Mouse (Mus musculus) CH12.LX (cell line): ENCODE measurements around the gene Gm17019.
"Not testable (repeated sequence)": the region's sequence is repeated elsewhere in the genome, so short reads cannot be mapped to it uniquely, and the experiment has no call there.

Source experiments
- CHD2 ChIP-seq: IDR thresholded peaks from 2 replicates; pipeline ENCODE4 v1.6.1; 2011; ENCODE audit warnings: low read length, improper control_type of control experiment
- CTCF ChIP-seq, 2 experiments: IDR thresholded peaks in 1 of 2; conservative IDR thresholded peaks in 1 of 2; 2 replicates each; pipeline ENCODE4 v1.5.1; 2011 to 2012; ENCODE audit warnings: low read depth in 2 of 2, low read length in 2 of 2, improper control_type of control experiment in 1 of 2, inconsistent platforms in 1 of 2, mild to moderate bottlenecking in 1 of 2, moderate library complexity in 1 of 2
- EP300 ChIP-seq: IDR thresholded peaks from 2 replicates; pipeline ENCODE4 v1.6.1; 2011; ENCODE audit warnings: low read length, improper control_type of control experiment
- MAFK ChIP-seq: IDR thresholded peaks from 2 replicates; pipeline ENCODE4 v1.6.1; 2011; ENCODE audit warnings: low read length, improper control_type of control experiment; ENCODE audit not compliant: insufficient replicate concordance
- MAX ChIP-seq: IDR thresholded peaks from 2 replicates; pipeline ENCODE4 v1.6.1; 2011; ENCODE audit warnings: low read length, improper control_type of control experiment
- NELFE ChIP-seq: IDR thresholded peaks from 2 replicates; pipeline ENCODE4 v1.6.1; 2011; ENCODE audit warnings: low read depth, low read length, improper control_type of control experiment
- RCOR1 ChIP-seq: conservative IDR thresholded peaks from 2 replicates; pipeline ENCODE4 v1.6.1; 2012; ENCODE audit warnings: low read depth, mild to moderate bottlenecking, inconsistent platforms, low read length, improper control_type of control experiment
- TBP ChIP-seq: conservative IDR thresholded peaks from 2 replicates; pipeline ENCODE4 v1.6.1; 2011; ENCODE audit warnings: low read depth, low read length, improper control_type of control experiment
- TCF12 ChIP-seq: IDR thresholded peaks from 2 replicates; pipeline ENCODE4 v1.6.1; 2014; ENCODE audit warnings: low read depth, mild to moderate bottlenecking, inconsistent platforms, low read length, improper control_type of control experiment
- USF2 ChIP-seq: conservative IDR thresholded peaks from 2 replicates; pipeline ENCODE4 v1.6.1; 2011; ENCODE audit warnings: low read depth, low read length, improper control_type of control experiment
- ZNF384 ChIP-seq: IDR thresholded peaks from 2 replicates; pipeline ENCODE4 v1.6.1; 2012; ENCODE audit warnings: low read depth, low read length, improper control_type of control experiment, inconsistent platforms

- TF ChIP-seq TBP; TCF12; CTCF (conservative IDR thresholded peaks at IDR 0.05 in 1 of 2, IDR thresholded peaks at IDR 0.05 in 1 of 2; ENCODE audit: low read depth in 2 of 2, low read length in 2 of 2); USF2; MAX; ZNF384; CHD2; EP300; NELFE; RCOR1; MAFK: not testable (repeated sequence)
These were observed 21.9 kb downstream of the Gm17019 start for GRCm38 (mm10) chr5:15010639-15011582.
